Mouse (Mus musculus) liver, postnatal 0 days (tissue): Measurements from ENCODE around the gene Zfp607b.

Experiments used
- CTCF ChIP-seq: sonication (generic); IDR thresholded peaks from 2 replicates; pipeline ENCODE4 v1.5.1; 2016; ENCODE audit warnings: antibody characterized with exemption, low read depth
- EP300 ChIP-seq: IDR thresholded peaks from 2 replicates; pipeline ENCODE4 v1.6.1; 2016; ENCODE audit warnings: antibody characterized with exemption, low read depth, mild to moderate bottlenecking

GRCm38 (mm10) chr7:27674195-27674521 lies 15.0 kb upstream of the Zfp607b start:
- TF ChIP-seq CTCF, result no peak
- TF ChIP-seq EP300, result no peak
